Comparison of ENCODE assay signal across 20 mouse cellular contexts in the genomic region with DNA sequence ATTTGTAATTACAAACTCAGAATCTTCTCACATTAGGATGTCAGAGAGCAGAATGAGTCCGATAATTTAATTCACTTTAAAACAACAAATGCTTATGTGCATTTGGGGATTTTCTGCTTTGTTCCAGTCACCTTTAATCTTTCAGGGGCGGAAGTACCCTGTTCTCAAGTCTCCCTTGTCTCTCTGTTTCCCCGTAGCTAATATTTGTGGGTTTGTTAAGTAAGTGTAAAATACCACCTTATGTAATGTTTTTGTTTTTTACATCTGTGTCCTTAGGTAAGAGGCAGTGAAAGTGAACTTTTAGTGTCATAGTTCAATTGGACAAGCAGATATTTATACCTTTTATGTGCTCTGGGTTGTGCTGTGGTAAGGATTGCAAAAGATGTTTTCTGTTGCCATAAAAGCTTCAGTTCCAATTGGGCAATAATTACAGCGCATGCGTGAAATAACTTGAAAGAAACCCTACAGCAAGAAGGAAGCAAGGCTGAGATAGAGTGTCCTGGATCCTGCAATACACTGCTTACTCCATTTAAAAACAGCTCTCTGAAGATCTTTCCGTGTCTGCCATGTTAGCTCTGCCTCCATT. TPM values are rescaled to one million over a fixed set of nuclear protein-coding genes. Genes with fewer than 3 reads are reported as not detected.
A peak's percentile ranks its signal among the peaks of the same experiment; 100 is the strongest.
DNase-seq lines count a peak whose midpoint lies in the region; ATAC-seq and TF ChIP-seq lines count a peak whose summit lies in the region.
"Had no signal": no experiment of that assay in that cellular context is flagged by ENCODE, and none has a peak within 500 bp of the region (broad histone marks: within the 10 kb centered on the region; RNA-seq: fewer than 3 reads in every experiment).

No protein-coding gene starts in this region.

- WGBS in kidney, adult 2 months: 77% methylated on average over 6 of the region's 6 CpGs
- 91% methylated on average over 6 of the region's 6 CpGs for WGBS in midbrain, embryonic 11.5 days
- 91% methylated on average over 6 of the region's 6 CpGs for WGBS in midbrain, embryonic 15.5 days

- H3K4me1 ChIP-seq in kidney, adult 2 months (ENCODE audit: control insufficient read depth, insufficient read depth, low read length): peaks cover 9% of the 10 kb centered on the region; the same call in 1 of the 2 replicates
- H3K4me1 ChIP-seq in midbrain, embryonic 11.5 days (ENCODE audit: control insufficient read depth, insufficient read depth, low read length): no peaks in the 10 kb centered on the region
- H3K4me1 ChIP-seq in midbrain, embryonic 15.5 days: no peaks in the 10 kb centered on the region

- H3K9ac ChIP-seq in midbrain, embryonic 11.5 days (ENCODE audit: low read length): no peak overlapping the region
- H3K9ac ChIP-seq in midbrain, embryonic 15.5 days: no peak overlapping the region
- H3K9ac ChIP-seq: hindbrain, embryonic 12.5 days; liver, embryonic 14.5 days had no signal

- TF ChIP-seq POLR2A in kidney, adult 2 months (IDR thresholded peaks at IDR 0.05; ENCODE audit: low read depth, low read length): no peak

- H3K36me3 ChIP-seq in kidney, adult 2 months (ENCODE audit: control insufficient read depth, insufficient read depth, low read length): no peaks in the 10 kb centered on the region
- H3K36me3 ChIP-seq in midbrain, embryonic 11.5 days (ENCODE audit: control insufficient read depth, insufficient read depth, low read length): no peaks in the 10 kb centered on the region
- no peaks in the 10 kb centered on the region for H3K36me3 ChIP-seq in midbrain, embryonic 15.5 days (replicated peaks)
- H3K36me3 ChIP-seq: forebrain, embryonic 10.5 days; hindbrain, embryonic 12.5 days had no signal

- H3K4me3 ChIP-seq in kidney, adult 2 months (ENCODE audit: insufficient read depth, low read depth, low read length): no peak overlapping the region
- no peak overlapping the region for H3K4me3 ChIP-seq in midbrain, embryonic 11.5 days (ENCODE audit: low read depth, low read length)
- no peak overlapping the region for H3K4me3 ChIP-seq in midbrain, embryonic 15.5 days
- H3K4me3 ChIP-seq: forebrain, embryonic 10.5 days; hindbrain, embryonic 12.5 days had no signal

- TF ChIP-seq CTCF in kidney, adult 2 months (conservative IDR thresholded peaks at IDR 0.05; ENCODE audit: insufficient read depth, insufficient read length, low read depth, low read length): no peak

- H3K27ac ChIP-seq in kidney, adult 2 months (ENCODE audit: insufficient read depth, low read depth, low read length): peak overlapping the region; percentile 13; the same call in 1 of the 2 replicates
- H3K27ac ChIP-seq in midbrain, embryonic 11.5 days (ENCODE audit: low read depth, low read length): no peak overlapping the region
- H3K27ac ChIP-seq in midbrain, embryonic 15.5 days: no peak overlapping the region
- H3K27ac ChIP-seq: forebrain, embryonic 10.5 days; hindbrain, embryonic 12.5 days; liver, embryonic 14.5 days had no signal

- DNase-seq in kidney, adult 2 months: peak; percentile 29
- no peak for DNase-seq in kidney, adult 11 months
- peak; percentile 41 for DNase-seq in midbrain, embryonic 11.5 days (ENCODE audit: low spot score, missing footprints)
- DNase-seq in ovary, postnatal 36 days (ENCODE audit: low spot score): no peak
- no peak for DNase-seq in T-cell, adult 2 months (ENCODE audit: low spot score)
- no peak for DNase-seq in frontal cortex, postnatal 10 days (ENCODE audit: low spot score in 2 of 2)
- DNase-seq: adrenal gland, postnatal 14 days; cerebellum, adult 2 months; gastrocnemius, postnatal 14 days; heart, postnatal 10 days; kidney, adult 9 months; right cerebral cortex, postnatal 25 days; thymus, postnatal 14 days had no signal

- no peak for ATAC-seq in midbrain, embryonic 11.5 days (ENCODE audit: low FRiP score)
- no peak for ATAC-seq in midbrain, embryonic 15.5 days (replicated peaks)
- ATAC-seq in inflammation-experienced regulatory T-cells, adult 6 months: peak; percentile 82
- ATAC-seq: midbrain, embryonic 16.5 days had no signal

- no peaks in the 10 kb centered on the region for H3K27me3 ChIP-seq in kidney, adult 2 months (replicated peaks; ENCODE audit: control insufficient read depth, insufficient read depth, low read length)
- no peaks in the 10 kb centered on the region for H3K27me3 ChIP-seq in midbrain, embryonic 11.5 days (ENCODE audit: control insufficient read depth, insufficient read depth, low read length)
- H3K27me3 ChIP-seq in midbrain, embryonic 15.5 days (replicated peaks): no peaks in the 10 kb centered on the region
- H3K27me3 ChIP-seq: hindbrain, embryonic 12.5 days had no signal

- H3K4me2 ChIP-seq in midbrain, embryonic 11.5 days: no peak overlapping the region
- no peak overlapping the region for H3K4me2 ChIP-seq in midbrain, embryonic 15.5 days
- H3K4me2 ChIP-seq: hindbrain, embryonic 12.5 days had no signal

- H3K9me3 ChIP-seq in midbrain, embryonic 11.5 days (ENCODE audit: control insufficient read depth, low read length): no peaks in the 10 kb centered on the region
- no peaks in the 10 kb centered on the region for H3K9me3 ChIP-seq in midbrain, embryonic 15.5 days
- H3K9me3 ChIP-seq: forebrain, embryonic 10.5 days; G1E; hindbrain, embryonic 12.5 days had no signal

RNA-seq across cellular contexts. Expression of a gene that starts 14.8 kb away (rescaled TPM):
- polyA plus RNA-seq in kidney, adult 2 months (2012; rRNA removed): 11.1 and 11.6 TPM in 2 replicates
- polyA plus RNA-seq in midbrain, embryonic 11.5 days (2014; fragmentation: Nextera tagmentation; extraction: Ambion mirVana): 22.6 and 25.1 TPM in 2 replicates
- polyA plus RNA-seq in midbrain, embryonic 15.5 days (2015; fragmentation: Nextera tagmentation; extraction: Ambion mirVana): 28.8 and 30.2 TPM in 2 replicates
- polyA plus RNA-seq in inflammation-experienced regulatory T-cells, adult 6 months (2017; shearing (Covaris generic)): 10 to 100 TPM; 10.6 to 16.1 (median 16.0) TPM

RNA-seq across cellular contexts. Expression of a gene that starts 14.9 kb away (rescaled TPM):
- polyA plus RNA-seq in kidney, adult 2 months (2012; rRNA removed): 14.9 and 18.8 TPM in 2 replicates
- 27.1 and 30.7 TPM in 2 replicates for polyA plus RNA-seq in midbrain, embryonic 11.5 days (2014; fragmentation: Nextera tagmentation; extraction: Ambion mirVana)
- 22.7 and 25.8 TPM in 2 replicates for polyA plus RNA-seq in midbrain, embryonic 15.5 days (2015; fragmentation: Nextera tagmentation; extraction: Ambion mirVana)
- polyA plus RNA-seq in inflammation-experienced regulatory T-cells, adult 6 months (2017; shearing (Covaris generic)): 10 to 100 TPM; 23.8 to 31.8 (median 27.3) TPM

RNA-seq across cellular contexts. Expression of a gene that starts 43.1 kb away (rescaled TPM):
- 4.0 and 5.2 TPM in 2 replicates for polyA plus RNA-seq in kidney, adult 2 months (2012; rRNA removed)
- polyA plus RNA-seq in midbrain, embryonic 11.5 days (2014; fragmentation: Nextera tagmentation; extraction: Ambion mirVana): 13.1 and 15.9 TPM in 2 replicates
- 23.5 and 24.8 TPM in 2 replicates for polyA plus RNA-seq in midbrain, embryonic 15.5 days (2015; fragmentation: Nextera tagmentation; extraction: Ambion mirVana)
- 10 to 100 TPM; 17.9 to 46.5 (median 40.8) TPM for polyA plus RNA-seq in inflammation-experienced regulatory T-cells, adult 6 months (2017; shearing (Covaris generic))

Comparison
In these comparisons a context has a peak if more than half of its experiments do, and no peak if none do; other contexts are left out.
1. DNase-seq: peak in kidney, adult 2 months (single experiment) and midbrain, embryonic 11.5 days (single experiment); none in kidney, adult 11 months (single experiment), ovary, postnatal 36 days (single experiment), T-cell, adult 2 months (single experiment) and frontal cortex, postnatal 10 days (0 of 2).